Mouse (Mus musculus): ENCODE results near the gene Fam131b.

DNA sequence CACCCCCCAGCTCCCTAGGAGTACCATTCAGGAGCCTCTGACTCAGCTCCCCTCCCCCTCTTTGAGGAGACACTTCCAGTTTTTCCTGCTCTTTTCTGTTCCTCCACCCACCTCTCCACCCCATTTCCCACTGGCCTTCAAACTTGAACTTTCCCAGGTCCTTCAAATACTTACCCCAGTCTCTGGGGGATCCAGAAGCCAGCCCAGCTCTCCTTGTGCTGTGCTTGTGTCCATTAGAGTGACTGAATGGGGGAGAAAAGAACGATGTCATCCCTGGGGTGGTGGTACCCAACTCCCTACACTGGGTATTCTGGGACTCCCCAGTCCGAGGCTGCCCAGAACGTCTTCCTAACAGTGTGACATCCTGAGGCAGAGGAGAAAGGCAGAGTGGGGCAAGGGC, 47.6 kb upstream of the Fam131b start:
- TF ChIP-seq GATA1 (IDR thresholded peaks at IDR 0.05; ENCODE audit: low read length) (no peak), TAL1 (IDR thresholded peaks at IDR 0.05; ENCODE audit: low read length) (no peak)
